7 mouse cellular contexts compared by ENCODE assay signal in the genomic region with DNA sequence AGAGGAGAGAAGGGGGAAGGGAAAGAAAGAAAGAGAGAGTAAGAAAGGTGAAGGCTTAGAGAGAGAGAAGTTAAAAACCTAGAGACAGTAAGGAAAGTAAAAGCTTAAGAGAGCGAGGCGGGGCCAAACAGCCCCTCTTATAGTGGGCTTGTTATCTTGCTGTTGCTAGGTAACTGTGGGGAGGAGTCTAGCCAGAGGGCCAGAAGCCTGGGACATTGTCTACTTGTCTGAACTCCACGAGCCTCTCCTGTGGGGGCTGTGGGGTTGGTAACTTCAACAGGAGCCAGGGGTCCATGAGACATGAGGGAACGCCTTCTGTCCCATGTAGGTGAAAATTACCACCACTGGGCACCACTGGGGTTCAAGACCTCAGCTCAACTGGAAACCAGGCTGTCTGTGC. TPM values are rescaled to one million over a fixed set of nuclear protein-coding genes. Genes with fewer than 3 reads are reported as not detected.
DNase-seq lines count a peak whose midpoint lies in the region; ATAC-seq and TF ChIP-seq lines count a peak whose summit lies in the region.
"Not testable (repeated sequence)": the region's sequence is repeated elsewhere in the genome, so short reads cannot be mapped to it uniquely, and the experiment has no call there.

No protein-coding gene starts in this region.

- H3K27me3 ChIP-seq in embryonic facial prominence, embryonic 11.5 days (ENCODE audit: control insufficient read depth, insufficient read depth, low read length); hindbrain, embryonic 15.5 days; limb, embryonic 14.5 days (ENCODE audit: control insufficient read depth, insufficient read depth, low read length); lung, postnatal 0 days (replicated peaks; ENCODE audit: insufficient read depth, low read length); neural tube, embryonic 12.5 days (replicated peaks): not testable (repeated sequence)
- 0 out of 2 replicates have a peak, but pooled peaks cover 12% of the 10 kb centered on the region for H3K27me3 ChIP-seq in heart, embryonic 10.5 days (ENCODE audit: insufficient read depth, poor library complexity, severe bottlenecking)

- not testable (repeated sequence) for H3K4me2 ChIP-seq in embryonic facial prominence, embryonic 11.5 days (ENCODE audit: low read depth, low read length)
- H3K4me2 ChIP-seq in hindbrain, embryonic 15.5 days, result peak overlapping the region; percentile 52
- peak overlapping the region; percentile 44; the same call in 1 of the 2 replicates for H3K4me2 ChIP-seq in limb, embryonic 14.5 days (replicated peaks; ENCODE audit: low read depth, low read length, severe bottlenecking)
- H3K4me2 ChIP-seq in lung, postnatal 0 days (replicated peaks; ENCODE audit: low read depth, low read length), result peak overlapping the region; percentile 46
- H3K4me2 ChIP-seq in neural tube, embryonic 12.5 days (replicated peaks), result peak overlapping the region; percentile 52

- not testable (repeated sequence) for H3K4me1 ChIP-seq in embryonic facial prominence, embryonic 11.5 days (ENCODE audit: control insufficient read depth, insufficient read depth, low read length); lung, postnatal 0 days (ENCODE audit: insufficient read depth, low read depth, low read length)
- H3K4me1 ChIP-seq in heart, embryonic 10.5 days, result peaks cover 46% of the 10 kb centered on the region
- H3K4me1 ChIP-seq in hindbrain, embryonic 15.5 days (replicated peaks), result peaks cover 28% of the 10 kb centered on the region
- H3K4me1 ChIP-seq in limb, embryonic 14.5 days (ENCODE audit: control insufficient read depth, insufficient read depth, low read length), result peaks cover 20% of the 10 kb centered on the region
- peaks cover 29% of the 10 kb centered on the region for H3K4me1 ChIP-seq in neural tube, embryonic 12.5 days

- H3K4me3 ChIP-seq in embryonic facial prominence, embryonic 11.5 days (ENCODE audit: low read depth, low read length); hindbrain, embryonic 15.5 days; limb, embryonic 14.5 days (replicated peaks; ENCODE audit: low read length); lung, postnatal 0 days (ENCODE audit: low read depth, low read length); neural tube, embryonic 12.5 days: not testable (repeated sequence)
- peak overlapping the region; percentile 42 for H3K4me3 ChIP-seq in heart, embryonic 10.5 days

- not testable (repeated sequence) for H3K9me3 ChIP-seq in embryonic facial prominence, embryonic 11.5 days (replicated peaks; ENCODE audit: control insufficient read depth, low read length); heart, embryonic 10.5 days; hindbrain, embryonic 15.5 days; limb, embryonic 14.5 days (ENCODE audit: control insufficient read depth, low read length); lung, postnatal 0 days (ENCODE audit: low read length); neural tube, embryonic 12.5 days

- TF ChIP-seq POLR2A in limb, embryonic 14.5 days (IDR thresholded peaks at IDR 0.05; ENCODE audit: borderline replicate concordance, extremely low read depth, insufficient read depth, insufficient read length), result not testable (repeated sequence)

- peak; percentile 71 for DNase-seq in MEL-GATA-1-ER (ENCODE audit: extremely low read depth, low read depth)
- peak; percentile 38 for DNase-seq in embryonic facial prominence, embryonic 11.5 days (ENCODE audit: low spot score)
- DNase-seq in heart, embryonic 10.5 days (ENCODE audit: low spot score), result peak; percentile 92
- DNase-seq in limb, embryonic 14.5 days (ENCODE audit: low spot score), result peak; percentile 28
- DNase-seq in lung, postnatal 0 days (ENCODE audit: low spot score), result peak; percentile 41

- TF ChIP-seq EP300 in lung, postnatal 0 days (IDR thresholded peaks at IDR 0.05), result not testable (repeated sequence)

- WGBS in embryonic facial prominence, embryonic 11.5 days, result 15% methylated on average over 4 of the region's 4 CpGs
- 16% methylated on average over 4 of the region's 4 CpGs for WGBS in heart, embryonic 10.5 days
- WGBS in hindbrain, embryonic 15.5 days, result 15% methylated on average over 4 of the region's 4 CpGs
- WGBS in limb, embryonic 14.5 days, result 29% methylated on average over 4 of the region's 4 CpGs
- 19% methylated on average over 4 of the region's 4 CpGs for WGBS in lung, postnatal 0 days
- WGBS in neural tube, embryonic 12.5 days, result 8% methylated on average over 4 of the region's 4 CpGs

- TF ChIP-seq CTCF in lung, postnatal 0 days (IDR thresholded peaks at IDR 0.05), result not testable (repeated sequence)

- H3K27ac ChIP-seq in embryonic facial prominence, embryonic 11.5 days (replicated peaks; ENCODE audit: low read depth, low read length); neural tube, embryonic 12.5 days: not testable (repeated sequence)
- H3K27ac ChIP-seq in heart, embryonic 10.5 days, result peak overlapping the region; percentile 87
- peak overlapping the region; percentile 50; the same call in 1 of the 2 replicates for H3K27ac ChIP-seq in hindbrain, embryonic 15.5 days (replicated peaks)
- peak overlapping the region; percentile 56; the same call in 1 of the 2 replicates for H3K27ac ChIP-seq in limb, embryonic 14.5 days (replicated peaks; ENCODE audit: low read depth, low read length)
- H3K27ac ChIP-seq in lung, postnatal 0 days (ENCODE audit: low read length), result peak overlapping the region; percentile 16; the same call in 1 of the 2 replicates

- not testable (repeated sequence) for ATAC-seq in embryonic facial prominence, embryonic 11.5 days (replicated peaks; ENCODE audit: insufficient number of reproducible peaks, low FRiP score, low TSS enrichment, low read depth); hindbrain, embryonic 15.5 days (ENCODE audit: low FRiP score, low read depth); limb, embryonic 14.5 days (ENCODE audit: low FRiP score, low read depth)
- peak; percentile 32; the same call in 1 of the 2 replicates for ATAC-seq in lung, postnatal 0 days
- peak; percentile 37; the same call in 1 of the 2 replicates for ATAC-seq in neural tube, embryonic 12.5 days (ENCODE audit: low FRiP score, low read depth)

- H3K9ac ChIP-seq in embryonic facial prominence, embryonic 11.5 days (replicated peaks; ENCODE audit: low read length); hindbrain, embryonic 15.5 days; limb, embryonic 14.5 days (ENCODE audit: low read depth, low read length, severe bottlenecking); lung, postnatal 0 days (replicated peaks; ENCODE audit: low read depth); neural tube, embryonic 12.5 days: not testable (repeated sequence)

- not testable (repeated sequence) for H3K36me3 ChIP-seq in embryonic facial prominence, embryonic 11.5 days (replicated peaks; ENCODE audit: control insufficient read depth, insufficient read depth, low read depth, low read length); heart, embryonic 10.5 days; hindbrain, embryonic 15.5 days; limb, embryonic 14.5 days (ENCODE audit: control insufficient read depth, insufficient read depth, low read length); lung, postnatal 0 days (ENCODE audit: insufficient read depth, low read length); neural tube, embryonic 12.5 days

RNA-seq across cellular contexts. Expression of a gene that starts 6.3 kb away (rescaled TPM):
- polyA plus RNA-seq in embryonic facial prominence, embryonic 11.5 days (2014; fragmentation: Nextera tagmentation; extraction: Ambion mirVana), result 0.15 TPM in 1 of 2 replicates, not detected in the other
- polyA plus RNA-seq in heart, embryonic 10.5 days (2016; fragmentation: Nextera tagmentation; extraction: Ambion mirVana), result 0.12 and 0.26 TPM in 2 replicates
- 0.79 and 0.85 TPM in 2 replicates for polyA plus RNA-seq in hindbrain, embryonic 15.5 days (2015; fragmentation: Nextera tagmentation; extraction: Ambion mirVana)
- 0.08 and 0.23 TPM in 2 replicates for polyA plus RNA-seq in limb, embryonic 14.5 days (2012; rRNA removed)
- 0.29 TPM in 1 of 2 replicates, not detected in the other for polyA plus RNA-seq in limb, embryonic 14.5 days (2014; fragmentation: Nextera tagmentation; extraction: Ambion mirVana)
- 5.3 and 7.7 TPM in 2 replicates for polyA plus RNA-seq in lung, postnatal 0 days (2015; fragmentation: Nextera tagmentation; extraction: Ambion mirVana)
- 0.24 TPM in 2 replicates for polyA plus RNA-seq in neural tube, embryonic 12.5 days (2016; fragmentation: Nextera tagmentation; extraction: Ambion mirVana)

RNA-seq across cellular contexts. Expression of a gene that starts 7.0 kb away (rescaled TPM):
- 0.20 and 0.31 TPM in 2 replicates for polyA plus RNA-seq in embryonic facial prominence, embryonic 11.5 days (2014; fragmentation: Nextera tagmentation; extraction: Ambion mirVana)
- polyA plus RNA-seq in heart, embryonic 10.5 days (2016; fragmentation: Nextera tagmentation; extraction: Ambion mirVana), result 0.39 and 0.73 TPM in 2 replicates
- 2.1 and 3.3 TPM in 2 replicates for polyA plus RNA-seq in hindbrain, embryonic 15.5 days (2015; fragmentation: Nextera tagmentation; extraction: Ambion mirVana)
- polyA plus RNA-seq in limb, embryonic 14.5 days (2012; rRNA removed), result 0.92 and 0.99 TPM in 2 replicates
- polyA plus RNA-seq in limb, embryonic 14.5 days (2014; fragmentation: Nextera tagmentation; extraction: Ambion mirVana), result 0.47 and 0.82 TPM in 2 replicates
- 3.3 and 3.6 TPM in 2 replicates for polyA plus RNA-seq in lung, postnatal 0 days (2015; fragmentation: Nextera tagmentation; extraction: Ambion mirVana)
- 0.75 and 0.96 TPM in 2 replicates for polyA plus RNA-seq in neural tube, embryonic 12.5 days (2016; fragmentation: Nextera tagmentation; extraction: Ambion mirVana)

RNA-seq across cellular contexts. Expression of a gene that starts 23.8 kb away (rescaled TPM):
- polyA plus RNA-seq in embryonic facial prominence, embryonic 11.5 days (2014; fragmentation: Nextera tagmentation; extraction: Ambion mirVana), result 47.6 and 50.0 TPM in 2 replicates
- polyA plus RNA-seq in heart, embryonic 10.5 days (2016; fragmentation: Nextera tagmentation; extraction: Ambion mirVana), result 40.8 and 48.4 TPM in 2 replicates
- 61.8 and 64.5 TPM in 2 replicates for polyA plus RNA-seq in hindbrain, embryonic 15.5 days (2015; fragmentation: Nextera tagmentation; extraction: Ambion mirVana)
- 91.9 and 104 TPM in 2 replicates for polyA plus RNA-seq in limb, embryonic 14.5 days (2012; rRNA removed)
- polyA plus RNA-seq in limb, embryonic 14.5 days (2014; fragmentation: Nextera tagmentation; extraction: Ambion mirVana), result 60.0 and 63.2 TPM in 2 replicates
- 49.5 and 53.4 TPM in 2 replicates for polyA plus RNA-seq in lung, postnatal 0 days (2015; fragmentation: Nextera tagmentation; extraction: Ambion mirVana)
- polyA plus RNA-seq in neural tube, embryonic 12.5 days (2016; fragmentation: Nextera tagmentation; extraction: Ambion mirVana), result 62.7 and 71.0 TPM in 2 replicates

RNA-seq across cellular contexts. Expression of a gene that starts 28.3 kb away (rescaled TPM):
- polyA plus RNA-seq in embryonic facial prominence, embryonic 11.5 days (2014; fragmentation: Nextera tagmentation; extraction: Ambion mirVana), result 0.59 and 2.3 TPM in 2 replicates
- 3.3 and 8.5 TPM in 2 replicates for polyA plus RNA-seq in heart, embryonic 10.5 days (2016; fragmentation: Nextera tagmentation; extraction: Ambion mirVana)
- polyA plus RNA-seq in hindbrain, embryonic 15.5 days (2015; fragmentation: Nextera tagmentation; extraction: Ambion mirVana), result 43.3 and 46.5 TPM in 2 replicates
- polyA plus RNA-seq in limb, embryonic 14.5 days (2012; rRNA removed), result 7.7 and 14.2 TPM in 2 replicates
- 8.0 and 8.2 TPM in 2 replicates for polyA plus RNA-seq in limb, embryonic 14.5 days (2014; fragmentation: Nextera tagmentation; extraction: Ambion mirVana)
- polyA plus RNA-seq in lung, postnatal 0 days (2015; fragmentation: Nextera tagmentation; extraction: Ambion mirVana), result 12.2 and 14.5 TPM in 2 replicates
- polyA plus RNA-seq in neural tube, embryonic 12.5 days (2016; fragmentation: Nextera tagmentation; extraction: Ambion mirVana), result 6.6 TPM in 2 replicates

RNA-seq across cellular contexts. Expression of a gene that starts 46.2 kb away (rescaled TPM):
- 68.5 and 77.7 TPM in 2 replicates for polyA plus RNA-seq in embryonic facial prominence, embryonic 11.5 days (2014; fragmentation: Nextera tagmentation; extraction: Ambion mirVana)
- polyA plus RNA-seq in heart, embryonic 10.5 days (2016; fragmentation: Nextera tagmentation; extraction: Ambion mirVana), result 60.0 and 69.8 TPM in 2 replicates
- 134 and 136 TPM in 2 replicates for polyA plus RNA-seq in hindbrain, embryonic 15.5 days (2015; fragmentation: Nextera tagmentation; extraction: Ambion mirVana)
- 246 and 336 TPM in 2 replicates for polyA plus RNA-seq in limb, embryonic 14.5 days (2012; rRNA removed)
- polyA plus RNA-seq in limb, embryonic 14.5 days (2014; fragmentation: Nextera tagmentation; extraction: Ambion mirVana), result 82.6 and 87.6 TPM in 2 replicates
- polyA plus RNA-seq in lung, postnatal 0 days (2015; fragmentation: Nextera tagmentation; extraction: Ambion mirVana), result 63.3 and 64.7 TPM in 2 replicates
- polyA plus RNA-seq in neural tube, embryonic 12.5 days (2016; fragmentation: Nextera tagmentation; extraction: Ambion mirVana), result 116 and 135 TPM in 2 replicates

Comparison
In these comparisons a context has a peak if more than half of its experiments do, and no peak if none do; other contexts are left out.
1. DNase-seq: peak in every context shown above with its lines; median percentile 92 in heart, embryonic 10.5 days; 71 in MEL-GATA-1-ER; 41 in lung, postnatal 0 days; 38 in embryonic facial prominence, embryonic 11.5 days; 28 in limb, embryonic 14.5 days.